Mouse (Mus musculus) retina, adult 2 months (tissue): ENCODE results near the gene Ubxn10.

Experiments used
- DNase-seq: peaks from one replicate; pipeline ENCODE4 v3.0.0-alpha.2; 2012; ENCODE audit warnings: low read depth, low spot score

Gene Ubxn10

DNA sequence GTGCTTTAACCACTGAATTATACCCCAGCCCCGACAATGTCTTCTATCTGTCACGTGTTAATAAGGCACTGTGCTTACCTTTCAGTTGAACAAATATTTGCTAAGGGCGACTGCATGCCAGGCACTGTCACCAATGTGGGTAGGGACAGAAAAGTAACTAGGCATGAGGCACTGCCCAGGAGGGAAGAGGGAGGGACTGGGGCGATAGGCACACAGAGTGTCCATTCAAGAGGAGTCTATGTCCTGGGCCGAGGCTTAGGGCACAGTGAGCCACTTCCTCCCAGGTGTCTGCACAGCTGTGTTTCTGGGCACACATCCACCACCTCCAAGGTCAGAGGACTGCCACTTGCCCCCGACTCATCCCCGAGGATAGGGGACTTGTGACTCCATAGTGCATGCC, at the start of gene Ubxn10:
Ubxn10 (minus strand) TSS at position 137 of the 400 bp plus-strand sequence.
- no peak for DNase-seq

DNA sequence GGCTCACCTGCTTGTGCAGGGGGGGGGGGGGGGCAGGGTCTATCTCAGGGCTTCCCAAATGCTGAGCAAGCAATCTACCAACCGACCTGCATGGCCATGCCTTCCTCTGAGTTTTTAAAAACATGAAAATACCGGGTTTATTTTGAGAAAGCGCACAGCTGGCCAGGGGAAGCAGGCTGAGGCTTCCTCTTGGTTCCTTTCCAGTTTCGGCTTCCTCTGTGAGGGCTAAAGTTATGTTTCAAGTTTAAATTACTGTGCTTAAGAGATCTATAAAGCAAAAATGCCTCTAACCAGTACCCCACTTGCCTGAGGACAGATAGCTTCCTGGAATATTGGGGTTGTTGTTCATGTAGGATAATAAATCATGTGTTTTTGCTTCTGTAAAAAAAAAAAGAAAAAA, 49.2 kb upstream of the Ubxn10 start:
- no peak for DNase-seq

- no peak for DNase-seq
Observed at GRCm38 (mm10) chr4:138785721-138786120, 48.8 kb upstream of the Ubxn10 start.

GRCm38 (mm10) chr4:138782098-138782497, 45.1 kb upstream of the Ubxn10 start:
- no peak for DNase-seq

GRCm38 (mm10) chr4:138780300-138780699, 43.3 kb upstream of the Ubxn10 start:
- no peak for DNase-seq

GRCm38 (mm10) chr4:138777417-138778407, 40.7 kb upstream of the Ubxn10 start:
- no peak for DNase-seq

GRCm38 (mm10) chr4:138775435-138775834, 38.5 kb upstream of the Ubxn10 start, which contains the start of gene Pla2g2d:
Gene Pla2g2d, plus strand, starts transcription at chr4:138775735.
- no peak for DNase-seq

DNA sequence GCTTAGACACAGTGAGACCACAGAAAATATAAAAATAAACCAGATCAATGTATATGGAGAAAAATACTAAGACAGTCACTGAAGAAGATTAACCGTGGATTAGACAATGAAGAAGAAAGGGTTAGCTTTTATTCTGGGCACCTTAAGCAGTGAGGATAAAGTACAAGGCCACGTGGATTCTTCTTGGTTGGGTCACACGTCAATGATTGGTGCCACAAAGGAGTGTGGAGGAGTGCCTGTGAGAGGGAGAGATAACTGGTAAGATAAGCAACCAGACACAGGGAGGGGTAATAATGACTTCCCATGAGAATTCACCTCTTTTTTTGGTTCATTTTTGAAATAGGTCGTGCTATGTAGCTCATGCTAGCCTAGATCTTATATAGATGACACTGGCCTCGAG, 35.4 kb upstream of the Ubxn10 start:
- no peak for DNase-seq

- DNase-seq = no peak
Observed at GRCm38 (mm10) chr4:138771970-138772369, 35.0 kb upstream of the Ubxn10 start.

GRCm38 (mm10) chr4:138762266-138762665, 25.3 kb upstream of the Ubxn10 start:
- no peak for DNase-seq

GRCm38 (mm10) chr4:138757416-138757815, 20.4 kb upstream of the Ubxn10 start, which contains the start of gene Pla2g2f:
Gene Pla2g2f, minus strand, starts transcription at chr4:138757626.
- DNase-seq = no peak

DNA sequence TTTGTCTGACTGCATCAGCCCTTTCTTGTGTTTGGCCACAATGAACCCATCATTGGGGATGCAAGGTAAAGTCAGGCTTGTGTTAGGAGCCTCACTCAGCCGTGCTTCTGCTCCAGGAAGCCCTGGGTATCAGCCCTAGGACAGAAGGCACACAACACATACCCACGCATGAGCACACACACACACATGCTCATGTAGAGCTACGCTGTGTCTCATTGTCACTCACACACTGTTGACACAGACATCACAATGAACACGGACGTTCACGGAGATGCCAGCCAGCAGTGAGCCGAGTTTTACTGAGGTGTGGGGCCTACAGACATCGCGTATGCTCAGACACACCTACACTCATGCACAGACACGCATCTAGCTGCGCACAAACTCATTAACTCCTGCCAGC, 19.0 kb upstream of the Ubxn10 start:
- DNase-seq = no peak

DNA sequence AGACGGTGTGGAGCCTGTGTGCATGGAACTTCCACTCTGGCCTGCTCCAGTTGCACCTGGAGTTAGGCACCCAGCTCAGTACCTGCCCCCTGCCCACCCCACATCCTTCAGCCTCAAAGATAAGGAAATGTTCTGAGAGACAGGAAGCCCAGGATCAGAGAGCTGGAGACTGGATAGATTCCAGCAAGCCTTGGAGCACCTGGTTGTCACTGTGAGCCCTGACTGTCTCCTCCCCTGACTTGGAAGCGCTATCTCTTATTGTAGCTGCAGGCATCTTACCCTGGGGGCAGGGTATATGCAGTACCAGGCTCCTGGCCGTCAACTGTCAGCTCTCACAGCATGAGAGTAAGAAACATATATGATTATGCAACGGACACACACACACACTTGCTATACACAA, 18.5 kb upstream of the Ubxn10 start:
- no peak for DNase-seq

DNA sequence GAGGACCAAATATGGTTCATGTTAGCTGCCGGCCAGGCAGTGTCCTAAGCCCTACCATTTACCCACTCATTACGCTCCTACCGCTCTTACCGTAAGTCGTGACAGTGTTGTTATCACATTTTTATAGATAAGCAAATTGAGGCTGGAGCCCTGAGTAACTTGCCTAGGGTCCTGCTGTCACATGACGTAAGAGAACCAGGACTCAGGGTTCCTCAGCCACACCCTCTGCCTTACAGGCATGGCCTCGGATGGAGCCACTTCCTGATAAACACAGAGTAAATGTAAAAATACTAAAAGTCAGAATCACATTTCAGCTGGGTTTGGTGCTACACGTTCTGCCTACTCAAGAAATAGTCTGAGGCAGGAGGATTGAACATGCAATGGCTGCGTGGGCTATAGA, 17.5 kb upstream of the Ubxn10 start:
- DNase-seq = no peak

DNA sequence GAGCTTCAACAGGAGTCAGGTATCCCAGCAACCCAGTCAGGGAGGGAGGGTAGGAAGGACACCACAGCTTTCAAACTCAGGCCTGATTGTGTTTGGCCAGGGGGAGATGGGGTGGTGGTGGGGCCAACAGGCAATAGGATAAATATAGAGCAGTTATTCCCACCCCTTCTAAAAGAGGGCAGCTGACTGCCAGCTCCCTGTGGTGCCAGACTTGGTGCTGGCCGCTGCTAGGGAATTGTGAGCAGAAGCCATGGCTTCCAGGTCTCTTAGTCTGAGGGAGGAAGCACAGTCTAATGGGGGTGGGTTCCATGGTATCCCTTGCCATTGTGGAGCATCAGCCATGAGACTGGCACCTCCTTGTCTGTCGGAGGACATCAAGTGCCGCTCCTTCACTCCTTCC, 16.6 kb upstream of the Ubxn10 start:
- no peak for DNase-seq

DNA sequence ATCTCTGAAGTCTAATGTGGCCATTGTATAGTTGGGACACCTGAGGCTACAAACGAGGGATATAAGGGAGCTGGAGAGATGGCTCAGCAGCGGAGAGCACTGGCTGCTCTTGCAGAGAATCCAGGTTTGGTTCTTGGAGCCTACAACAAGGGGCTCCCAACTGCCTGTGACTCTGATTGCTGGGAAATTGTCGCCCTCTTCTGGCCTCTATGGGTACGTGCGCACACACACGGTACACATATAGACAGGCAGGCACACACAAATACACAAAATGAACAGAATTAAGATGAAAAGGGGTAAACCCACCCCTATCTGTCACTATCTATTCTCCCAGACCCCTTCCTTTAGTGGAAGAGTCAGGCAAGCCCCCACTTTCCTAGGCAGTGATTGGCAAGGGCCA, 15.6 kb upstream of the Ubxn10 start:
- no peak for DNase-seq

DNA sequence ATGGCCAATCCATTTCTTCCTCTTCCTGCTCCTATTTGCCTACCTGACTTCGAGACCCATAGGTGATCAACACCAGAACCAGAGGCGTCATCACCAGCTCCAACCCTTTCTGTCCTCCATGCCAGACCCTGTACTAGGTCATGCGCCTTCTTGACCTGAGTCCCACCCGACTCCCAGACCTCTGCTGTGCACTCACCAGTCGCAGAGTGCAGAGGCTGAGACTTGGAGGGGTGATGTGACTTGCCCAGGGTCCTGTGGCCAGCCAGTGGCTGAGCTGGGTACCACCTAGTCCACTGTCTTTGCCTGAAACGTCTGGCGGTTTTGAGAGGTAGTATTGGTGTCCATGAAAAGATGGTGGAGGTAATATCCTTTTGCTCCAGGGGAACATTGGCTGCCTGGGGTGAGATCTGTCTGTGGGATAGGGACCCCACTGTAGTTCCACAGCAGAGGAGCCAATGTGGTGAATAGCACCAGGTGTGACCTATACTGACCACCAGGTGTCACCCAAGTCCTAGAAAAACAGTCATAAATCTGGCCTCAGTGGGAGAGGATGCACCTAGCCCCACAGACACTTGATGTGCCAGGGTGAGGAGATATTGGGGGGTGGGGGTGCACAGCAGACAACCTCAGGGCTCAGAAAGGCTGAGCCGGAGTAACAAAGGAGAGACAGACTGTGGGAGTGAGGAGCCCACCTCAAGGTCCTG, 11.6 kb upstream of the Ubxn10 start:
- peak; percentile 44 for DNase-seq

DNA sequence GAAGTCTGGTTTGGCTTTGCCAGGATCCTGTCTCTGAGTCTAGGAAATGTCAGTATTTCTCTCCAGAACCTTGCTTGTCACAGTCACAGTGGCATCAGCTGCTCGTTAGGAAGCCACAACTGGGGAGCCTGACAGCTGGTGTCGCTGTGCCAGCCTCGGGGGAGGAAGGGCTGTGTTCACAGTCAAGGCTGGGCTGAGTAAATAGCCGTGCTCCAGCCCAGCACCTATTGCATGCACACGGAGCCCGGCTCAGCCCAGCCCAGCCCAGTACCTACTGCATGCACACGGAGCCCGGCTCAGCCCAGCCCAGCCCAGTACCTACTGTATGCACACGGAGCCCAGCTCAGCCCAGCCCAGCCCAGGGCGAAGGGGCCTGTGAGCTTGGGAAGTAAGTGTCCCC, 10.9 kb upstream of the Ubxn10 start:
- no peak for DNase-seq

- DNase-seq = no peak
Observed at GRCm38 (mm10) chr4:138746866-138747265, 9.9 kb upstream of the Ubxn10 start.

DNA sequence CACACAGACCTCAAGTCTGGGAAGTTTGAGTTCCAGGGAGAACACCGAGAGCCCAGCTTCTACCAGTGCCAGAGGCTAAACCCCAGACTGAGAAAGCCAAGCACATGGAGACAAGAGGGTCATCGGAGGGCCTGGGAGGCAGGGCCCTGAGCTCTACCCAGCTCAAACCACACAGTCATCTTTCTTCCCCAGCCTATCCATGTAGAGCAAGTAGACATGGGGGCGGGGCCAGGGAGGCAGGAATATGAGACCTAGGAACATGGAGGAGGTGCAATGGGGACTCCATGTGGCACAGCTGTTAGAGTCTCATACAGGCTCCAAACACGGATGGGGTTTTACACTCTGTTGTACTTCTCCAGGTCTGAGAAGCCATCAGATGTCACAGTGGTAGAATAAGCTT, 8.9 kb upstream of the Ubxn10 start:
- DNase-seq = no peak

DNA sequence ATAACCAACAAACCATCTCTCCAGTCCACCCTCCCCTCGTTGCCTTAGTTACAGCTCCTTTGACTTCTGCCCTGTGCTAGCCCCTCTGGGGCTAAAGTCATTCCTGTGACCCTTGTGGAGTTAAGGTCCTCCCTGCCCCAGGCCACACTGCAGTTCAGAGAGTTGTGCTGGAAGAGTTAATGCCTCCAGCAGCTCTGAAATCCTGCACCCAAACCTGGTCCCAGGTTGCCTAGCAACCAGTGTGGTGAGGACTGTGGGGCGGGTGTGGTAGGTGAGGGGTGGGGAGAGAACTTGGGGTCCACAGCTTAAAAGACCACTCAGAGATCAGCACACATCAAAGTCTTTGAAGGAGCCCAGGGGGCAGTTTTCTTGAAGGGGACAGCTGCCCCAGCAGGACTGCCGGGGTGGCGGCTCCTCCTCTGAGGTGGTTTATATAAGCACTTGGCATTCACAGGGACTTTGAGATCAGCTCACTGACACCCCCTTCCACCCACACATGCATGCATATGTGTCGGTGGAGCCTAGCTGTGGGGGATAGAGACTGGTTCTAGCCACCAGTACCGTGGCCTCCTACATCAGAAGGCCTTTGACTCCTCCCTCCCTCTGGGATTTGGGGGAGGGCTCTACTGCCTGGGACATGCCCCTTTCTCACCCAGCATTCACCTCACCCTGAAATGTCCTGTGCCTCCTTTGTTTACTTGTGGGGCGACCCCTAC, 2.3 kb upstream of the Ubxn10 start:
- DNase-seq = no peak

DNA sequence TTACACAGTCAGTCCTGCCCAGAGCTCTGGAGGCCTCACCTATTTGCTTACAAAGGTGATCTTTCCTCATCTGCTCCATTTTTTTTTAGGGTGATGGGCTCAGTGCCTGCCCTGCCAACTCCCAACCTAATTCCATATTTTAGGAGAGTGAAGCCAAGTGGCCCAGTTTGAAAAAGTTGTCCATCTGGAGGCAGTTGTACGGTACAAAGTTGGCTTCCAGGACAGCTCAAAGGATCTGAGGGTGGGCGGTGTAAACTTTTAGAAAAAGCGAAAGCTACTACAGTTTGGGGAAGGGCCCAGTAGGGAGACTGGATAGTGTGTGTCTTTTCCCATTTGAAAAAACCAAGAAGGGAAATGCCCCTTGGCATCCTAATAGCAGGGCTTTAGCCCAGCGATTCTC, 2.1 kb downstream of the Ubxn10 start:
- no peak for DNase-seq
